Mouse (Mus musculus) heart, embryonic 12.5 days (tissue): ENCODE measurements at regions not wholly inside any gene's neighbourhood (a gene's known extent, or its start where the extent isn't known, plus 50 kb on each side); places are given as distances from the start of the nearest gene placed in this dataset.
A peak's percentile ranks its signal among the peaks of the same experiment; 100 is the strongest.

Source experiments
- ATAC-seq: fragments of 200-750 bp; cut with Nextera tagmentation; 2 replicates; pipeline ENCODE4 v1.8.0; 2017; ENCODE audit warnings: moderate TSS enrichment, moderate library complexity; ENCODE audit not compliant: insufficient number of reproducible peaks, low FRiP score
- H3K27ac ChIP-seq: fragments of 300-500 bp; sonication (generic); 2 replicates; pipeline ENCODE4 v1.5.1; 2016; ENCODE audit warnings: mild to moderate bottlenecking, moderate library complexity; ENCODE audit not compliant: poor library complexity, severe bottlenecking
- H3K27me3 ChIP-seq: fragments of 300-500 bp; sonication (generic); replicated peaks from 2 replicates; pipeline ENCODE4 v1.6.1; 2016; ENCODE audit warnings: mild to moderate bottlenecking, moderate library complexity
- H3K36me3 ChIP-seq: fragments of 300-500 bp; sonication (generic); 2 replicates; pipeline ENCODE4 v1.6.1; 2016; ENCODE audit warnings: mild to moderate bottlenecking, moderate library complexity
- H3K4me1 ChIP-seq: fragments of 300-500 bp; sonication (generic); replicated peaks from 2 replicates; pipeline ENCODE4 v1.6.1; 2016; ENCODE audit warnings: mild to moderate bottlenecking
- H3K4me2 ChIP-seq: fragments of 300-500 bp; sonication (generic); 2 replicates; pipeline ENCODE4 v1.6.1; 2016; ENCODE audit warnings: mild to moderate bottlenecking, moderate library complexity
- H3K4me3 ChIP-seq: fragments of 300-500 bp; sonication (generic); 2 replicates; pipeline ENCODE4 v1.5.1; 2016; ENCODE audit warnings: mild to moderate bottlenecking
- H3K9ac ChIP-seq: fragments of 300-500 bp; sonication (generic); 2 replicates; pipeline ENCODE4 v1.6.1; 2016; ENCODE audit warnings: mild to moderate bottlenecking, moderate library complexity
- H3K9me3 ChIP-seq: fragments of 300-500 bp; sonication (generic); replicated peaks from 2 replicates; pipeline ENCODE4 v1.6.1; 2016; ENCODE audit warnings: mild to moderate bottlenecking, moderate library complexity
- WGBS: fragments of 180-500 bp; shearing (Covaris S2); methylation state at CpG from one replicate; pipeline ENCODE4 v1.1.7; 2016; 5-methylcytosine and 5-hydroxymethylcytosine counted together

GRCm38 (mm10) chr11:10798079-10798478, 315.9 kb upstream of the Vwc2 start:
- Histone ChIP-seq H3K27ac (no peak overlapping the region), H3K36me3 (no peaks in the 10 kb centered on the region), H3K4me1 (no peaks in the 10 kb centered on the region), H3K9me3 (no peaks in the 10 kb centered on the region), H3K4me3 (no peak overlapping the region), H3K9ac (no peak overlapping the region), H3K27me3 (no peaks in the 10 kb centered on the region), H3K4me2 (no peak overlapping the region)
- 70% methylated on average over 2 of the region's 2 CpGs for WGBS
- no peak for ATAC-seq

DNA sequence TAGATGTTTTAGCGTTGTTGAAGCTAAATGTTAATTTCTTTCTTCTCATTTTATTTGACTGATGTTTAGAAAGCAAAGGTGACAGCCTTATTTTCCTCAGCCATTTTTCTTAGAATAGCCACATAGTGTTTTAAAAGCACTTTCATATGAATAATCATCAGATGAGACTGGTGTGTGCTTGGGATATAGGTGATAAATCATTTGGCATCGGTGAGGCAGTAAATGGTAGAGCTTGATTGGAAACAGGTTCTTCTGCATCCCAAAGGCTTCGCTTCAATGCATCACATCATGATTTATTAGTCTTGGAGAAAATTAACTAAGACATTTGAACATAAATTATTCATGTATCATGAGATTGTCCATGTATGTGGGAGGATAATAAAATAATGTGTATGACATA, 273.8 kb upstream of the Vwc2 start:
- WGBS = 86% methylated on average over 3 of the region's 3 CpGs

DNA sequence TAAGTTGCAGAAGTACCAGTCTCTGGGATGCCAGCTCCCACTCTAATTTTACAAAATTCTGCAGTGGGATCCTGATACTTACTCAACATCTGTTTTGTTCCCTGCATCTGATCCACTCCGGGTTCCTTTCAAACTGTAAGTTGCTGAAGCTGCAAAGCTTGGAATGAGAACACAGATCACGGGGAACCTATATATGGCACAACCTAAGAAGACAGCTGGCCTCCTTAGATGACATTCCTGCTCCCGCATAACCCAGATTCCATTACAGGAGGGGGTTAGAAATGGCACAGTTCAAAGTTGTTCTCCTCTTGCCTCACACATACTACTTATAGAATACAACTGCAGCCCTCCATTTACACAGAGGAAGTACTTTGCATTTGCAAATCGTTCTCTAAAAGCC, 272.9 kb upstream of the Vwc2 start:
- Histone ChIP-seq H3K27ac (no peak overlapping the region), H3K4me3 (no peak overlapping the region), H3K4me2 (peak overlapping the region; percentile 12; the same call in 1 of the 2 replicates), H3K9me3 (no peaks in the 10 kb centered on the region), H3K27me3 (no peaks in the 10 kb centered on the region), H3K9ac (no peak overlapping the region), H3K4me1 (no peaks in the 10 kb centered on the region), H3K36me3 (no peaks in the 10 kb centered on the region)
- WGBS = 45% methylated on average over 4 of the region's 4 CpGs
- 0 out of 2 replicates have a peak, but pooled peaks have one; percentile 36 for ATAC-seq

More for the DNA sequence above, 273.8 kb upstream of the Vwc2 start:
- Histone ChIP-seq H3K27me3 (no peaks in the 10 kb centered on the region), H3K4me3 (no peak overlapping the region), H3K4me2 (no peak overlapping the region), H3K36me3 (no peaks in the 10 kb centered on the region), H3K4me1 (no peaks in the 10 kb centered on the region), H3K9ac (no peak overlapping the region), H3K9me3 (no peaks in the 10 kb centered on the region), H3K27ac (no peak overlapping the region)
- ATAC-seq = no peak

DNA sequence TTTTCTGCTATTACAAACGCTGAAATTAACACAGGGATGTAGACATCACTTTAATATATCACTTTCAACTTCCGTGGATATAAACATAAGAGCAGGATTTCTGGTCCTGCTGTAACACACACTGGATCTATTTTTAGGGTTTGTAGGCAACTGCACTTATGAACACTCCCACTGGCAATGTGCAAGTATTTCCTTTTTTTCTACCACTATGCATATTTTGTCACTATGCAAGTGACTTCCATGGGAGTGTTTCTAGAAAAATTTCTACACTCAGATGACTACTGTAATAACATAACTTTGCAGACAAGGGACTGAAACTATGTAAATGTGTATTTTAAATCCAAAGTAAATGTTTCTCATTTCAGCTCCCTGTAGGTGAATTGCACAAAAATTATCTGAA, 241.8 kb upstream of the Vwc2 start:
- H3K27me3 ChIP-seq = no peaks in the 10 kb centered on the region
- H3K9ac ChIP-seq = no peak overlapping the region
- H3K36me3 ChIP-seq = no peaks in the 10 kb centered on the region
- H3K9me3 ChIP-seq = no peaks in the 10 kb centered on the region
- ATAC-seq = no peak
- H3K4me2 ChIP-seq = no peak overlapping the region
- 57% methylated on average over 2 of the region's 2 CpGs for WGBS
- 0 out of 2 replicates have a peak, but pooled peaks cover 2% of the 10 kb centered on the region for H3K4me1 ChIP-seq
- H3K4me3 ChIP-seq = no peak overlapping the region
- no peak overlapping the region for H3K27ac ChIP-seq

DNA sequence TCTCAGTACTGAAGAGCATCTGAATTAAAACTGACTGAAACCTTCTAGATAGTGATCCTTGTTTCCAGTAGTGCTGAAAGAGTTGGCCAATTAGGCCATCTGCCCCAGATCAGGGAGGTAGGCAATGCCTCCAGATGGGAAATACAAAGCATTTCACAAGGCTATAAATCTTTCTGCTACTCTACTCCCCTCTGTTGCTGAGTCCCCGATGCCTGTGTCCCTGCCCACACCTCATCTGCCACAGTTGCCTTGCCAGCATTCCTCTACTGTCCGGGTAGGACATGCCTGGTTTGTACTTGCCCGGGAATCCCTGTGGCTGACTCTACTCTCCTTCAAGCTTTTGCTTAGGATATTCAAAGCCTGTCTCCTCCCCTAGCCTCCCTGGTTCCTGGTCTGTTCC, 220.7 kb upstream of the Vwc2 start:
- no peaks in the 10 kb centered on the region for H3K36me3 ChIP-seq
- 71% methylated on average over 3 of the region's 3 CpGs for WGBS
- H3K9me3 ChIP-seq = no peaks in the 10 kb centered on the region
- no peak overlapping the region for H3K4me3 ChIP-seq
- no peak overlapping the region for H3K4me2 ChIP-seq
- no peak overlapping the region for H3K9ac ChIP-seq
- ATAC-seq = no peak
- no peak overlapping the region for H3K27ac ChIP-seq
- no peaks in the 10 kb centered on the region for H3K4me1 ChIP-seq
- H3K27me3 ChIP-seq = no peaks in the 10 kb centered on the region

DNA sequence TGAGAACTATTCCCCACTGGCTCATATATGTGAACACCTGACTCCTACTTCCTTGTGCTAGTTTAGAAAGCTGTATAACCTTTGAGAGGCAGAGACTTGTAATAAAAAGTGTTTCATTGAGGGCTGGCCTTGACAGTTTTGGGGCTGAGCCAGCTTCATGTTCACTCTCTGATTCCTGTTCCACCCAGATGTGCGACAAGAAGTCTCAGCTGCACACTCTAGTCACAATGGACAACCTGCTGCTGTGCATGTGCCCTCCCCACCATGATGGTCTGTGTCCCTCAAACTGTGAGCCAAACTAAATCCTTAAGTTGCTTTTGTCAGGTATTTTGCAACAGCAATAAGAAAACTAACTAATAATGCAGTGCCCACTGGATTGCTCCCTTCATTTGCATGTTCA, 190.0 kb upstream of the Vwc2 start:
- no peak overlapping the region for H3K4me2 ChIP-seq
- no peaks in the 10 kb centered on the region for H3K36me3 ChIP-seq
- H3K9me3 ChIP-seq = no peaks in the 10 kb centered on the region
- no peaks in the 10 kb centered on the region for H3K4me1 ChIP-seq
- no peak for ATAC-seq
- no peak overlapping the region for H3K4me3 ChIP-seq
- no peaks in the 10 kb centered on the region for H3K27me3 ChIP-seq
- H3K9ac ChIP-seq = no peak overlapping the region
- WGBS = 73% methylated on average over 1 of the region's 1 CpGs
- H3K27ac ChIP-seq = no peak overlapping the region

DNA sequence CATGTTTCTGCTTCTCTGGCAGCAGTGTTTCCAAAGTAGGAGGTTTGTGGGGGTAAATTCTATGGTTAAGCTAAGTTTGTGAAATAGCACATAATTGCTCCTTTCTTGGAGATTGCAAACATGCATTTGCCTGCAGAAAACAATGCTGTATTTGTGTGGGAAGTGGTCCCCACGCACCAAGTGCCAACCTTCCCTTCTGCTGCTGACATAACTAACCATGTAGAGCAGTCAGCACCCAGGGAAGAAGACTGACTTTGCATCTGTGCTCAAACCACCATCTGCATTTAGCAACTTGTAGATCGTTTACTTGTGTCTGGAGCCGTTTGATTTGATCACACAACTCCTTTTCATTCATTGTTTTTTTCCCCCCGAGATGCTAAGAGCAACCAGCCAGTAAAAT, 161.1 kb upstream of the Vwc2 start:
- WGBS = 74% methylated on average over 4 of the region's 4 CpGs
- no peaks in the 10 kb centered on the region for H3K36me3 ChIP-seq
- H3K9me3 ChIP-seq = no peaks in the 10 kb centered on the region
- no peak for ATAC-seq
- no peak overlapping the region for H3K9ac ChIP-seq
- H3K4me3 ChIP-seq = no peak overlapping the region
- no peaks in the 10 kb centered on the region for H3K4me1 ChIP-seq
- H3K4me2 ChIP-seq = no peak overlapping the region
- no peak overlapping the region for H3K27ac ChIP-seq
- H3K27me3 ChIP-seq = no peaks in the 10 kb centered on the region
